ENCODE assay signal across 21 mouse cellular contexts in genomic region chr9:34688358-34688757, GRCm38 (mm10).
"Had no signal": no experiment of that assay in that cellular context is flagged by ENCODE, and none has a peak within 500 bp of the region (broad histone marks: within the 10 kb centered on the region; RNA-seq: fewer than 3 reads in every experiment).

No protein-coding gene starts in this region.

- H3K4me3 ChIP-seq: layer of hippocampus, adult 2 months; limb, embryonic 10.5 days; limb, embryonic 13.5 days; liver, embryonic 12.5 days; liver, embryonic 15.5 days; midbrain, embryonic 12.5 days; midbrain, embryonic 15.5 days; myocyte; neural tube, embryonic 13.5 days; stomach, embryonic 15.5 days had no signal

- H3K4me2 ChIP-seq: limb, embryonic 13.5 days; liver, embryonic 12.5 days; liver, embryonic 15.5 days; lung, embryonic 14.5 days; midbrain, embryonic 12.5 days; midbrain, embryonic 15.5 days; neural tube, embryonic 13.5 days; stomach, embryonic 15.5 days had no signal

- H3K27ac ChIP-seq: layer of hippocampus, adult 2 months; limb, embryonic 10.5 days; limb, embryonic 13.5 days; liver, embryonic 12.5 days; liver, embryonic 15.5 days; macrophage; midbrain, embryonic 12.5 days; midbrain, embryonic 15.5 days; neural tube, embryonic 13.5 days; stomach, embryonic 15.5 days had no signal

- H3K36me3 ChIP-seq: limb, embryonic 10.5 days; limb, embryonic 13.5 days; liver, embryonic 12.5 days; liver, embryonic 15.5 days; midbrain, embryonic 12.5 days; midbrain, embryonic 15.5 days; neural tube, embryonic 13.5 days; stomach, embryonic 15.5 days had no signal

- H3K27me3 ChIP-seq: limb, embryonic 13.5 days; liver, embryonic 12.5 days; liver, embryonic 15.5 days; midbrain, embryonic 12.5 days; midbrain, embryonic 15.5 days; neural tube, embryonic 13.5 days; stomach, embryonic 15.5 days had no signal

- DNase-seq: kidney, adult 8-10 months; kidney, postnatal 14 days; layer of hippocampus, adult 9-11 months; liver; lung, embryonic 14.5 days; retina, postnatal 1 day; right cerebral cortex, postnatal 25 days; spleen, adult 18-20 months; thymus, postnatal 25 days had no signal

- H3K4me1 ChIP-seq: limb, embryonic 13.5 days; liver, embryonic 12.5 days; liver, embryonic 15.5 days; midbrain, embryonic 15.5 days; neural tube, embryonic 13.5 days; stomach, embryonic 15.5 days had no signal

- ATAC-seq: intestine, postnatal 0 days; liver, embryonic 12.5 days; midbrain, embryonic 15.5 days had no signal

- H3K9ac ChIP-seq: limb, embryonic 13.5 days; liver, embryonic 12.5 days; liver, embryonic 15.5 days; lung, embryonic 14.5 days; midbrain, embryonic 12.5 days; midbrain, embryonic 15.5 days; neural tube, embryonic 13.5 days; stomach, embryonic 15.5 days had no signal

- H3K9me3 ChIP-seq: limb, embryonic 10.5 days; limb, embryonic 13.5 days; liver, embryonic 12.5 days; liver, embryonic 15.5 days; midbrain, embryonic 12.5 days; midbrain, embryonic 15.5 days; neural tube, embryonic 13.5 days; stomach, embryonic 15.5 days had no signal
